Mouse (Mus musculus) heart, embryonic 16.5 days (tissue): Measurements from ENCODE around the gene Cenpb. TPM values are rescaled to one million over a fixed set of nuclear protein-coding genes. Genes with fewer than 3 reads are reported as not detected.
A peak's percentile ranks its signal among the peaks of the same experiment; 100 is the strongest.

Source experiments
- ATAC-seq: fragments of 200-750 bp; cut with Nextera tagmentation; replicated peaks from 2 replicates; pipeline ENCODE4 v1.8.0; 2017; ENCODE audit warnings: moderate number of reproducible peaks; ENCODE audit not compliant: insufficient read depth, low FRiP score; ENCODE audit errors: extremely low read depth
- H3K27ac ChIP-seq: fragments of 300-500 bp; sonication (generic); 2 replicates; pipeline ENCODE4 v1.5.1; 2014; ENCODE audit warnings: mild to moderate bottlenecking, low read length, control low read depth, moderate library complexity
- H3K27me3 ChIP-seq: fragments of 300-500 bp; sonication (generic); 2 replicates; pipeline ENCODE4 v1.6.1; 2014; ENCODE audit warnings: low read length, mixed read lengths; ENCODE audit not compliant: control insufficient read depth, insufficient read depth
- H3K36me3 ChIP-seq: fragments of 300-500 bp; sonication (generic); 2 replicates; pipeline ENCODE4 v1.6.1; 2014; ENCODE audit not compliant: control insufficient read depth, insufficient read depth
- H3K4me1 ChIP-seq: fragments of 300-500 bp; sonication (generic); 2 replicates; pipeline ENCODE4 v1.6.1; 2014; ENCODE audit warnings: low read length, mixed read lengths; ENCODE audit not compliant: control insufficient read depth, insufficient read depth
- H3K4me2 ChIP-seq: fragments of 300-500 bp; sonication (generic); 2 replicates; pipeline ENCODE4 v1.6.1; 2014; ENCODE audit warnings: low read depth, mild to moderate bottlenecking, control low read depth, low read length
- H3K4me3 ChIP-seq: fragments of 300-500 bp; sonication (generic); 2 replicates; pipeline ENCODE4 v1.5.1; 2014; ENCODE audit warnings: mild to moderate bottlenecking, control low read depth, low read length
- H3K9ac ChIP-seq: fragments of 300-500 bp; sonication (generic); 2 replicates; pipeline ENCODE4 v1.6.1; 2014; ENCODE audit warnings: low read length, control low read depth
- H3K9me3 ChIP-seq: fragments of 300-500 bp; sonication (generic); replicated peaks from 2 replicates; pipeline ENCODE4 v1.6.1; 2016; ENCODE audit warnings: low read length; ENCODE audit not compliant: control insufficient read depth
- WGBS: fragments of 180-500 bp; shearing (Covaris S2); extraction: QIAGEN DNeasy Blood & Tissue Kit; methylation state at CpG from one replicate; pipeline ENCODE4 v1.1.7; 2014; 5-methylcytosine and 5-hydroxymethylcytosine counted together
- polyA plus RNA-seq: library from polyadenylated mRNA; unstranded; fragments of >200 nt; fragmentation: Nextera tagmentation; extraction: Ambion mirVana; gene quantifications from 2 replicates; pipeline ENCODE4 v1.2.1, GENCODE M21; 2015

Cenpb gene
- polyA plus RNA-seq, 1 experiment from 2014 or later, result 7.4 TPM

DNA sequence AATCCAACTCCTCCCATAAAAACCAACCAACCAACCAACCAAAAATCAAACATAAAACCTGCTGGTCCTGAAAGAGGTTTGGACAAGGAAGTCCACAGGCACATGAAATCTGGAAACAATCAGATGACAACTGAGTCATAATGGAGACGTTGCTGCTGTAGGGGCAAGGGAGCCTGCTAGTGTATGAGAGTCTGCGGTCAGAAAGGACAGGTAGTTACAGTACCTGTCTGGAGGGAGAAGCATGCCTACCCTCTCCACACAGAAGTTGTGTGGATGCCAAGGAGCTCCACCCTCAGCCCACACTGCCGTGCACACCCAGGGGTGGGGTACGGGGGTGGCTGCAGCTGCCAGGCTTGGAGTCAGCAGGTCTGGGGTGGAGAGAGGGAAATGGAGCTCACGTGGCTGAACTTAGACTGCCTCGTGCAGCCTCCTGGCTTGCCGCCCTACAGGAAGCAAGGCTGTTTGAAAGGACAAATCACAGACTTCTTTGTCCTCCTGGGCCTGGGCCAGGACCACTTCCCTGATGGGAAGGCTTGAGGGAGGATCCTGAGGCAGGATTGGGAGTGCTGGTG, 24.6 kb upstream of the Cenpb start:
- no peaks in the 10 kb centered on the region for H3K9me3 ChIP-seq
- peak overlapping the region; percentile 53 for H3K27ac ChIP-seq
- WGBS, result 28% methylated on average over 7 of the region's 7 CpGs
- H3K4me2 ChIP-seq, result peak overlapping the region; percentile 32
- no peak overlapping the region for H3K4me3 ChIP-seq
- H3K27me3 ChIP-seq, result no peaks in the 10 kb centered on the region
- H3K4me1 ChIP-seq, result peaks cover 13% of the 10 kb centered on the region
- H3K36me3 ChIP-seq, result no peaks in the 10 kb centered on the region
- peak; percentile 88 for ATAC-seq
- H3K9ac ChIP-seq, result peak overlapping the region; percentile 24; the same call in 1 of the 2 replicates

DNA sequence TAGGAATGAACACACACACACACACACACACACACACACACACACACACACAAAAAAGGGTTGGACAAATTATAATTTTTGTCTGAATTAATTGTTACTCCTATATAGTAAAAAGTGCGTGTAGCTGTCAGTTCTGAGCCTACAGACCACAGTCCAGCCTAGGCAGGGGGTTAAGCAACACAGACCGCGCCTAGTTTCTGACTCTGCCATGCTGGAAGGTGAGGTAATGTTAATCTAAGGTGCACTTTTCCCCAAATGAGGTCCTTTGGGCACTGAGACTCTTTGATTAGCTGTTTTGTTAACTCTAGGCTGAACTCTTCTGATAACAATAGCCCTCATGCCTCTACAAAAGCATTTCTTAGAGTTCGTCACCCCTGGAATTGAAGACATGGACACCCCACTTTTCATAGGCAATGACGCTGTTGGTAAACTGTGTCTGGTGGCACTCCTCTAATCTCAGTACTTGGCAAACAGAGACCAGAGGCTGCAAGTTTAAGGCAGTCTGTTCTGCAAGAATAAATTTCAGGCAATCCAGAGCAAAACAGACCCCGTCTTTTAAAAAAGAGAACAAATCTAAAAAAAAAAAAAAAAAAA, 24.0 kb upstream of the Cenpb start:
- Histone ChIP-seq H3K4me2 (no peak overlapping the region), H3K4me3 (no peak overlapping the region), H3K27me3 (no peaks in the 10 kb centered on the region), H3K4me1 (peaks cover 11% of the 10 kb centered on the region), H3K36me3 (no peaks in the 10 kb centered on the region), H3K27ac (peak overlapping the region; percentile 53), H3K9me3 (no peaks in the 10 kb centered on the region), H3K9ac (no peak overlapping the region)
- ATAC-seq, result no peak
- 78% methylated on average over 6 of the region's 6 CpGs for WGBS

DNA sequence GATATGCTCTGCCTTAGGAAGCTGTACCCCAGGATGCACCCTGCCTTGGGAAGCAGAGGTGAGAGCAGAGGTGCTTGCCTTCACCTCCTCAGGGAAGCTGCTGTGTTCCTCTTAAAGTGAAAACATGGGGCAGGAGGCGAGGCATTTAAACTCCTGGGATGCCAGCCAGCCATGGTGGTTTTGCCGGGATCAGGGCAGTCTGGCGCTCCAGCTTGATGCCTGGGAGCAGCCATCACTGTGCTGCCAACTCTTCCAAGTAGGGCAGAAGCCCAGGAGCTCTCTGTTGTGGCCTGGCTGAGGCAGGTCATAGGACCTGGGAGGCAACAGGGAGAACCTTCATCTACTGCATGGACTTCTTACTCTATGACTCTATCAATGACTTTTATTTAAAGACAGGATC, 21.4 kb upstream of the Cenpb start:
- 85% methylated on average over 3 of the region's 3 CpGs for WGBS
- H3K27me3 ChIP-seq, result no peaks in the 10 kb centered on the region
- no peak for ATAC-seq

DNA sequence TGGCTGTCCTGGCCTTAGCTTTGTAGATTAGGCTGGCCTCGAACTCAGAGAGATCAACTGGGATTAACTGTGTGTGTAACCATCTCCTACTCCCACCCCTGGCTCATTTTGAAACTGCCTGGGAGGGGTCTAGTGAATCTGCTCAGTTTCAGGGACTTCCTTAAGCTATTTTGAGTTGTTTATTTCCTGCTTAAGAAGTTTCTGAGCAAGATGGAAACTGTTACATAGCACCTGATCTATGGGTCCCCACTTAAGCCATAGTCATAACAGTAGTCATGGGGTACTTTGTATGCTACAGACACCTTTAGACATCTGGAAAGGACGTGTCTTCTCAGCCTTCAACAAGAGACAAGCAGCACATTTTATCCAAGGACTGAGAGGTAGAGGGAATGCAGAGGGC, 20.8 kb upstream of the Cenpb start:
- H3K9ac ChIP-seq, result no peak overlapping the region
- no peak overlapping the region for H3K4me2 ChIP-seq
- no peaks in the 10 kb centered on the region for H3K27me3 ChIP-seq
- WGBS, result 82% methylated on average over 2 of the region's 2 CpGs
- ATAC-seq, result no peak
- no peaks in the 10 kb centered on the region for H3K9me3 ChIP-seq
- no peak overlapping the region for H3K27ac ChIP-seq
- H3K4me1 ChIP-seq, result peaks cover 11% of the 10 kb centered on the region
- H3K4me3 ChIP-seq, result no peak overlapping the region
- peaks cover 7% of the 10 kb centered on the region; the same call in 1 of the 2 replicates for H3K36me3 ChIP-seq

More for the DNA sequence above, 21.4 kb upstream of the Cenpb start:
- H3K9me3 ChIP-seq, result no peaks in the 10 kb centered on the region
- peaks cover 7% of the 10 kb centered on the region; the same call in 1 of the 2 replicates for H3K36me3 ChIP-seq
- no peak overlapping the region for H3K4me3 ChIP-seq
- H3K27ac ChIP-seq, result no peak overlapping the region
- no peak overlapping the region for H3K9ac ChIP-seq
- H3K4me1 ChIP-seq, result peaks cover 11% of the 10 kb centered on the region
- H3K4me2 ChIP-seq, result no peak overlapping the region

DNA sequence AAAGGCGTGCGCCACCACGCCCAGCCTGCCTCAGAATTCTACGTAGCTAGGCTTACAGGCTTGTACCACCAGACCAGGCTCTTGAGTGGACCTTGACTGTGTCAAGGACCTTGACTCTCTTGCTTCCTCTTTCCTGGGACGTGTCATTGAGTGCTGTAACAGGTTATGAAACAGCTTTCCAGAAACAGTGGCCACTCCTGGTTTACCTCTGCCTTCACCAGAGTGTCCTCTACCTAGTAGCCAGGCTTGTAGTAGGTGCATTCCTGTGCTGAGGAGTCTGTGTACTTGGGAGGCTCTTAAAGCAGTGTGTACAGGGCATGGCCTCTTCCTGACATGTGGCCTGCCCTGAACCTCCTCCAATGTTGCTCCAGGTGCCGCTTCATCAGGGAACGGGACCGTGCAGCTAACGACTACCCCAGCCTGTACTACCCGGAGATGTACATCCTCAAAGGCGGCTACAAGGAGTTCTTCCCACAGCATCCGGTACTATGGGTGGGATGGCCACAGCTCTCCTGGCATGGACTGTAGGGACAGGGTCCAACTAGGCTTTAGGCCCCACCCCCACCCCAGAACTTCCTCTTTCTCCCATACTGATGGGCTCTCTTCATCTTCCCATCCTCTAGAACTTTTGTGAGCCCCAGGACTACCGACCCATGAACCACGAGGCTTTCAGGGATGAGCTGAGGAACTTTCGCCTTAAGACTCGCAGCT, 16.9 kb upstream of the Cenpb start:
- Histone ChIP-seq H3K27ac (no peak overlapping the region), H3K4me3 (no peak overlapping the region), H3K9ac (no peak overlapping the region), H3K27me3 (no peaks in the 10 kb centered on the region), H3K4me2 (no peak overlapping the region), H3K4me1 (no peaks in the 10 kb centered on the region), H3K9me3 (no peaks in the 10 kb centered on the region), H3K36me3 (peaks cover 36% of the 10 kb centered on the region)
- ATAC-seq, result no peak
- WGBS, result 89% methylated on average over 16 of the region's 16 CpGs

DNA sequence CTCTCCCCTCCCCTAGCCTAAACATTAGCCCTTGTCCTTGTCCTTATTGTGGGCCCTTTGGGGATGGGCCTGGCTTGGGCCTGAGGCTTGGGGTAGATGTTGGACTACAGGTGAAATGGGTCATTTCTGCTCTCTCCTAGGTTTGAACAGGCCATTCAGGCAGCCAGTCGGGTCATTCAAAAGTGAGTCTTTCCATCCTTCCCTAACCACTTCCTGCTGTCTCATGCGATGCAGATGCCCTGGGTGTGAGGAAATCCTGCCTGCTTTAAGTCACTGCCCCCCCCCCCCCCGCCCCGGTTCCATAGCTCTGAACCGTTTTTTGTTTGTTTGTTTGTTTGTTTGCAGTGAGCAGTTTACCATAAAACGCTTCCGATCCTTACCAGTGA, 11.1 kb upstream of the Cenpb start:
- Histone ChIP-seq H3K9ac (no peak overlapping the region), H3K4me3 (no peak overlapping the region), H3K4me1 (peaks cover 18% of the 10 kb centered on the region), H3K4me2 (no peak overlapping the region), H3K27me3 (no peaks in the 10 kb centered on the region), H3K36me3 (peaks cover 36% of the 10 kb centered on the region), H3K9me3 (no peaks in the 10 kb centered on the region), H3K27ac (no peak overlapping the region)
- no peak for ATAC-seq
- 76% methylated on average over 7 of the region's 7 CpGs for WGBS

DNA sequence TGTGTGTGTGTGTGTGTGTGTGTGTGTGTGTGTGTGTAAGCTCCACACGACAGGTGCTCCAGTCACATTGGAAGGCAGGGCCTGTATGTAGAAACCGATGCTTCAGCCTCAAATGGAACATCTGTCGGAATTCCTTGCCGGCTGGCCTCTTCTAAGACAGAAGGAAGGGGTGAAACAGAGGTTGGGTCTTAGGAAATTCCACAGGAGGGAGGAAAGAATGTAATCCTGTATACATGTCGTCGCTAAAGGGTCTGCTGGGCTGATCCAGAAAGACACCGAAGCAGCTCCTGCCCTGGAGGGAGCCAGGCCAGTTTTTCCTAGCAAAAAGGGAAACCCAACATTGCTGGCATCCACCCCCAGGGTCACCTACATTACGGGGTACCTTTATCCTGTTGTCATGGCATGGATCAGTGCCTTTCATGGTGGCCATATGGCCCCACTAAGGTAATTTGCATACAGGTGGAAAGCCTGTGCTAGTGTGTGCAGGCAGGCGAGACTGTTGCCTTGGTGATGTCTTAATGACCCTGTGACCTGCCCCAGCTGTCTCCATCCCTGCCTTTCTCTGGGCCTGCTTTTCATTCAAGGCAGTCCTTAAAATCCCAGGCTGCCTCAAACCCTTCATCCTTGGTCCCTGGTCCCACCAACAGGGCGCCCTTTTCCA, 10.6 kb upstream of the Cenpb start:
- H3K4me3 ChIP-seq, result no peak overlapping the region
- no peak overlapping the region for H3K9ac ChIP-seq
- peaks cover 22% of the 10 kb centered on the region for H3K4me1 ChIP-seq
- no peak overlapping the region for H3K27ac ChIP-seq
- H3K9me3 ChIP-seq, result no peaks in the 10 kb centered on the region
- WGBS, result 58% methylated on average over 10 of the region's 10 CpGs
- H3K4me2 ChIP-seq, result no peak overlapping the region
- no peak for ATAC-seq
- no peaks in the 10 kb centered on the region for H3K27me3 ChIP-seq
- H3K36me3 ChIP-seq, result peaks cover 36% of the 10 kb centered on the region

DNA sequence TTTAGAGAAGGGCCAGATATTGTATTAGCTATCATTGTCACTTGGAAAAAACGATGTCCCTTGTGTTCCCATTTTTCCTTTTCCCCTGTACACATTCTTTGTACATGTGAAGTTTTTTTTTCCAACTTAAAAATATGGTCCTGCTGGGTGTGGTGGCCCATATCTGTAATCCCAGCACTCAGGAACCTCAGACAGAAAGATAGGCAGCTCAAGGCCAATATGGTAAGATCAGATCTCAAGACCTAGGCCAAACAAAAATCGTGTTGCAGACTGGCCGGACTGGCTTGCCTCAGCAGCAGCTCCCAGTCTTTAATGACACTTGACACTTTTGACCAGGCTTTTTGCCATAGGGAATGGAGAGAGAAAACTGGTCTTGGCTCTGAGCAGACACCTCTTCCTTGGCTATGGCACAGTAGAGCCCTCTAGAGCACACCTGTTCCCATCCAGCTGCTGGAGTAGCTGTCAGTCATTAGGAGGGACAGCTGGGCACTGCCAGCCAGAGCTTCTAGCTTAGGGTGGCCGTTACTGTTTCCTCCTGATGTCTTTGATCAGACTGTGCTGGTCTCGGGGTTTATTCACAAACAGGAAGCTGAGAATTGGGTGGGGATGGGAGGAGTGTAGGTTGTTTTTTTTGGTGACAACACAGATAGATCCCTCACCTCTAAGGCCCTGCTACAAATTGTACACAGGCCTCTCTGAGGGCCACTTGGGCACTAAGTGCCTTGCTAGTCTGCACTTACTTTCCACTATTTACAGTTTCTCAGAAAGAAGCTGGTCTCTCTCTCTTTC, 9.8 kb upstream of the Cenpb start:
- ATAC-seq, result no peak
- Histone ChIP-seq H3K9ac (no peak overlapping the region), H3K4me3 (no peak overlapping the region), H3K4me2 (no peak overlapping the region), H3K4me1 (peaks cover 22% of the 10 kb centered on the region), H3K27me3 (no peaks in the 10 kb centered on the region), H3K27ac (no peak overlapping the region), H3K9me3 (no peaks in the 10 kb centered on the region), H3K36me3 (peaks cover 31% of the 10 kb centered on the region)
- 58% methylated on average over 5 of the region's 5 CpGs for WGBS
